Comparison of ENCODE assay signal across 1 mouse cellular context in the genomic region with DNA sequence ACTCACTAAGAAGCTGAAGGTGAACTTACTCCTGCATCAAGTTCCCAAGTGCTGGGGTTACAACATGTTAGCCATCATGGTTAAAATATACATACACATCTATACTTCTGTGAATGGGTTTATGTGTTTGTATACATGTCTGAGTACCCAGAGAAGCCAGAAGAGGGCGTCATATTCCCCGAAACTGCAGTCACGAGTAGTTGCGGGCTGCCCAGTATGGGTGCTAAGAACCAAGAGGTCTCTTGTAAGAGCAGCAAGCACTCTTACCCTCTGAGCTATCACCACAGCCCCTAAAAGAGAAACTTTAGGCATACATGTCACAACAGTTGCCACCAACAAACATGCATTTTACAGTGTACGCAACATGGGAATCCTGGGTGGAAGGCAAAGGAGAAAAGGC.
TF ChIP-seq lines count a peak whose summit lies in the region.

No protein-coding gene starts in this region.

TF ChIP-seq in MEL, 35 proteins besides CTCF, POLR2A, EP300 and RAD21 (continued from another document):
- TF ChIP-seq NELFE (IDR thresholded peaks at IDR 0.05; ENCODE audit: low read depth, low read length), result no peak
- no peak for TF ChIP-seq UBTF (IDR thresholded peaks at IDR 0.05; ENCODE audit: borderline replicate concordance, insufficient read depth, low read depth, low read length)
- no peak for TF ChIP-seq TBP (IDR thresholded peaks at IDR 0.05; ENCODE audit: low read depth, low read length)
- no peak for TF ChIP-seq TAL1 (IDR thresholded peaks at IDR 0.05; ENCODE audit: low read length)
- TF ChIP-seq CHD2 (IDR thresholded peaks at IDR 0.05; ENCODE audit: low read length), result no peak
- no peak for TF ChIP-seq MAZ (IDR thresholded peaks at IDR 0.05; ENCODE audit: low read depth, low read length)
- TF ChIP-seq ETS1 (IDR thresholded peaks at IDR 0.05; ENCODE audit: low read depth, low read length), result no peak
- TF ChIP-seq HCFC1 (IDR thresholded peaks at IDR 0.05; ENCODE audit: low read depth, low read length), result no peak
- TF ChIP-seq GATA1 (IDR thresholded peaks at IDR 0.05; ENCODE audit: low read depth, low read length), result no peak
